Mouse (Mus musculus): ENCODE results near the gene Smco4. TPM values are rescaled to one million over a fixed set of nuclear protein-coding genes. Genes with fewer than 3 reads are reported as not detected.
"Not testable (repeated sequence)": the region's sequence is repeated elsewhere in the genome, so short reads cannot be mapped to it uniquely, and the experiment has no call there.

Gene Smco4
- polyA plus RNA-seq, 1 experiment from 2014 or later: 1.5 TPM

DNA sequence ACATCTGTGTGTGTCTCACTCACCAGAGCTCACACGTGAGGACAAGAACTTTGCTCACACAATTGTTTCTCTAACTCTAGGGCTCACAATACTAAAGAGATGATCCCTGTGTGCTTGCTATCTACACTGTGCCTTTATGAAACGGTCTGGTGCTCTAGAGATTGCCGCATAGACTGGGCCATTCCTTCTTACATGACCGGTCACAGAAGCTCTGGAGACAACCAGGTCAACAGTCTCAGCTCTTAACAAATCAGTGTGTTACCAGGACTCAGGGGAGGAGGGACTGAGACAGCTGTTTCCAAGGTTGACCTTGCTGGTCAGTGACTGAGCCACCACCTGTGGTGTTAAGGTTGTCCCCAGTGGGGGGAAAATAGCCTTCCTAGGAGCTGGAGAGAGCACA is 1.5 kb upstream of the Smco4 start:
- no peak for ATAC-seq (replicated peaks; ENCODE audit: extremely low read depth, insufficient read depth, low FRiP score)
- Histone ChIP-seq H3K36me3 (ENCODE audit: control insufficient read depth, insufficient read depth) (no peaks in the 10 kb centered on the region), H3K9me3 (replicated peaks; ENCODE audit: control insufficient read depth, low read length) (no peaks in the 10 kb centered on the region), H3K9ac (ENCODE audit: low read length) (no peak overlapping the region), H3K4me1 (ENCODE audit: control insufficient read depth, insufficient read depth, low read length) (peaks cover 24% of the 10 kb centered on the region), H3K27me3 (ENCODE audit: control insufficient read depth, insufficient read depth, low read length) (no peaks in the 10 kb centered on the region), H3K4me3 (ENCODE audit: low read length) (no peak overlapping the region), H3K4me2 (ENCODE audit: low read depth, low read length) (no peak overlapping the region), H3K27ac (ENCODE audit: low read length) (no peak overlapping the region)
- 85% methylated on average over 4 of the region's 4 CpGs for WGBS

- H3K4me3 ChIP-seq (ENCODE audit: low read length): no peak overlapping the region
- ATAC-seq (replicated peaks; ENCODE audit: extremely low read depth, insufficient read depth, low FRiP score): no peak
- peaks cover 24% of the 10 kb centered on the region for H3K4me1 ChIP-seq (ENCODE audit: control insufficient read depth, insufficient read depth, low read length)
- no peaks in the 10 kb centered on the region for H3K36me3 ChIP-seq (ENCODE audit: control insufficient read depth, insufficient read depth)
- H3K27ac ChIP-seq (ENCODE audit: low read length): no peak overlapping the region
- H3K9ac ChIP-seq (ENCODE audit: low read length): no peak overlapping the region
- no peak overlapping the region for H3K4me2 ChIP-seq (ENCODE audit: low read depth, low read length)
- no peaks in the 10 kb centered on the region for H3K27me3 ChIP-seq (ENCODE audit: control insufficient read depth, insufficient read depth, low read length)
- WGBS: 83% methylated on average over 9 of the region's 9 CpGs
- H3K9me3 ChIP-seq (replicated peaks; ENCODE audit: control insufficient read depth, low read length): no peaks in the 10 kb centered on the region
These were observed 831 bp upstream of the Smco4 start for GRCm38 (mm10) chr9:15492401-15492800.

DNA sequence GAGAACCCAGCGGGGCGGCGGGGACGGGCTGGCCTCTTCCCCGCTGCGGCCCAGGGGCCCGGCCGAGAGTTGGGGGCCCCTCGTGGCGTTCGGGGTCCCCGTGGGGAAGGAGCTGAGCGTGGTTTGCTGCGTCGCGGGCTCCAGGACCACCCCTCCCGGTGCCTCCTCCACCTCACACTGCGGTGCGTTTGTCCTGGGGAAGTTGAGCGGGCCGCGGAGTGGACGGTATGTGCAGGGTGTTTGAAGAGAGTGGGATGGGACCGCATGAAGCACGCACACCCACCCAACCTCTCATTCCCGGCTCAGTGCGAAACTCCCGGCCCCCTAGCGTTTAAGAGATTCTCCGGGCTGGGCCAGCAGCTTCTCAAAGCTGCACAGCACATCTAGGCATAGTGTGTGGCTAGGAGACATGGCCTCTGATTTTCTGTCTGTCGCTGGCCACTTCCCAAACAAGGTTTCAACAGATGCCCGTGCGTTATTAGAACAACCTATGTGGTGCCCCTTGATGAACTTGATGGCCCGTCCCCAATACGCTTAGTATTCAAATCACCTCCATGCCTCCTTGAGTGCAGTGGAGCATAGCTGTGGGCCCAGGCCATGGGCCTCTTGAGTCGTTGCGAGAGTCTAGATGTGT is 810 bp downstream of the Smco4 start:
- H3K27me3 ChIP-seq (ENCODE audit: control insufficient read depth, insufficient read depth, low read length): no peaks in the 10 kb centered on the region
- 7% methylated on average over 29 of the region's 37 CpGs for WGBS
- peak overlapping the region; percentile 92 for H3K4me2 ChIP-seq (ENCODE audit: low read depth, low read length)
- H3K4me1 ChIP-seq (ENCODE audit: control insufficient read depth, insufficient read depth, low read length): peaks cover 24% of the 10 kb centered on the region
- no peaks in the 10 kb centered on the region for H3K9me3 ChIP-seq (replicated peaks; ENCODE audit: control insufficient read depth, low read length)
- H3K27ac ChIP-seq (ENCODE audit: low read length): peak overlapping the region; percentile 57; the same call in 1 of the 2 replicates
- peak overlapping the region; percentile 86 for H3K4me3 ChIP-seq (ENCODE audit: low read length)
- peak; percentile 71 for ATAC-seq (replicated peaks; ENCODE audit: extremely low read depth, insufficient read depth, low FRiP score)
- peak overlapping the region; percentile 92 for H3K9ac ChIP-seq (ENCODE audit: low read length)
- H3K36me3 ChIP-seq (ENCODE audit: control insufficient read depth, insufficient read depth): no peaks in the 10 kb centered on the region

DNA sequence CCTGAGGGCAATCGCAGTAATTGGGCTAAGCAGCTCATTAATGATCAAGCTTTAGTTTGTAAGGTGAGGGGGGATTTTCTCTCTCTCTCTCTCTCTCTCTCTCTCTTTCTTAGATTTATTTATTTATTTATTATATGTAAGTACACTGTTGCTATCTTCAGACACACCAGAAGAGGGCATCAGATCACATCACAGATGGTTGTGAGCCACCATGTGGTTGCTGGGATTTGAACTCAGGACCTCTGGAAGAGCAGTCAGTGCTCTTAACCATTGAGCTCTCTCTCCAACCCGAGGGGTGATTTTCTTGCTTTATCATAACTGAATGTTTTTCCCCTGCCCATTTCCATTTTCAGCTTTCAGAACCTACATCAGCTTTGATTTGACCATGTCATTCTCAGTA is 2.0 kb downstream of the Smco4 start:
- H3K36me3 ChIP-seq (ENCODE audit: control insufficient read depth, insufficient read depth); H3K9ac ChIP-seq (ENCODE audit: low read length); H3K27ac ChIP-seq (ENCODE audit: low read length); H3K4me3 ChIP-seq (ENCODE audit: low read length); H3K9me3 ChIP-seq (replicated peaks; ENCODE audit: control insufficient read depth, low read length); ATAC-seq (replicated peaks; ENCODE audit: extremely low read depth, insufficient read depth, low FRiP score); H3K4me2 ChIP-seq (ENCODE audit: low read depth, low read length); H3K27me3 ChIP-seq (ENCODE audit: control insufficient read depth, insufficient read depth, low read length): not testable (repeated sequence)
- H3K4me1 ChIP-seq (ENCODE audit: control insufficient read depth, insufficient read depth, low read length): peaks cover 24% of the 10 kb centered on the region
- WGBS: 88% methylated on average over 2 of the region's 2 CpGs

DNA sequence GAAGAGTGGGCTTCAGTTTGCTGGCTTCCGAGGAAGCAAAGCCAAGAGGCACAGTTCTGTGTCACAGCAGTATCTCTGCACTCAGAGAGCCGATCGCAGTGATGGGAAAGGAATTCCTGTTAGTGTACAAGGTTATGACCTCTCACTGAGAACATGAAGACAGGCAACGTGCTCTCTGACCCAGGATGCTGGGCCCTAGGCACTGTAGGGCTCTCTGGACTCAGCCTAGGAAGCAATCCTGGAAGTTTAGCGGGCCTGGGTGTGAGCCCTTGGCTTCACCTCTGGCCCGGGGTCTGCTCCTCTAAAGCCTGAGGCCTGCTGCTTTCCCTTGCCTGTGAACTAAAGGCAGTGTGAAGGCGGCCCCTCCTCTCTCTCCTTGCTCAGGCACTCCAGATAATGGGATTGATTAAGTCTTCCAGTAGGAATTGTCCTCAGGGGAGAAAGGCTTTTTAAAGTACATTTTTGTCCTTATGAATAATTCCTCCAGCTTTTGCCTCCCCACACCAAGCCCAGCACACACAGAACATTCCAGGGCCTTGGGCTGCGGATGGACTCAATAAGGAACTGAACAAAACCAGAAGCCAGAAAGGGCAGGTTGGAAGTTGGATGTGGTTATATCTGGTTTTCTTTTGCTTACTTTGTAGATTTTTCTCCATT is 2.8 kb downstream of the Smco4 start:
- H3K9me3 ChIP-seq (replicated peaks; ENCODE audit: control insufficient read depth, low read length): no peaks in the 10 kb centered on the region
- no peak overlapping the region for H3K4me3 ChIP-seq (ENCODE audit: low read length)
- H3K27ac ChIP-seq (ENCODE audit: low read length): no peak overlapping the region
- H3K27me3 ChIP-seq (ENCODE audit: control insufficient read depth, insufficient read depth, low read length): no peaks in the 10 kb centered on the region
- peaks cover 16% of the 10 kb centered on the region for H3K4me1 ChIP-seq (ENCODE audit: control insufficient read depth, insufficient read depth, low read length)
- 43% methylated on average over 8 of the region's 8 CpGs for whole genome bisulfite sequencing
- H3K4me2 ChIP-seq (ENCODE audit: low read depth, low read length): no peak overlapping the region
- H3K9ac ChIP-seq (ENCODE audit: low read length): no peak overlapping the region
- H3K36me3 ChIP-seq (ENCODE audit: control insufficient read depth, insufficient read depth): no peaks in the 10 kb centered on the region
- ATAC-seq (replicated peaks; ENCODE audit: extremely low read depth, insufficient read depth, low FRiP score): no peak

DNA sequence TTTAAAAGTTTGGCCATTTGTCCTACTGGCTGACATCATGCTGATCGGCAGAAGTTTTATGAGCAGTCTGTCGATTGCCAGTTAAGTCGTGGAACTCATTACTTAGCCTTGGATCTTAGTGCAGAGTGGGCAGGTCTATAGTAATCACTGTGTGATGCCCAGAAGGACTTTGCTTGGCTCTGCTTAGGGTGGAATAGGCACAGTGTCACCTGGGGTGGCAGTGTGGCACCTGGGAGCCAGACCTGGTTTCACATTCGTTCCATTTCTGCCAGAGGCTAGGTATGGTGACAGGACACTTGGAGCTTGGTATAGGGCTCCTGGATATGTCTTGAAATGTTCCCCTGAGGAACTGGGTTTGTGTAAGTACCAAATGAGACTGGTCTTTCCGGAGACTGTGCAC is 6.8 kb downstream of the Smco4 start:
- H3K4me2 ChIP-seq (ENCODE audit: low read depth, low read length): no peak overlapping the region
- peaks cover 4% of the 10 kb centered on the region for H3K4me1 ChIP-seq (ENCODE audit: control insufficient read depth, insufficient read depth, low read length)
- ATAC-seq (replicated peaks; ENCODE audit: extremely low read depth, insufficient read depth, low FRiP score): no peak
- H3K27me3 ChIP-seq (ENCODE audit: control insufficient read depth, insufficient read depth, low read length): no peaks in the 10 kb centered on the region
- no peaks in the 10 kb centered on the region for H3K9me3 ChIP-seq (replicated peaks; ENCODE audit: control insufficient read depth, low read length)
- no peaks in the 10 kb centered on the region for H3K36me3 ChIP-seq (ENCODE audit: control insufficient read depth, insufficient read depth)
- no peak overlapping the region for H3K27ac ChIP-seq (ENCODE audit: low read length)
- H3K4me3 ChIP-seq (ENCODE audit: low read length): no peak overlapping the region
- no peak overlapping the region for H3K9ac ChIP-seq (ENCODE audit: low read length)
- WGBS: 89% methylated on average over 5 of the region's 5 CpGs

DNA sequence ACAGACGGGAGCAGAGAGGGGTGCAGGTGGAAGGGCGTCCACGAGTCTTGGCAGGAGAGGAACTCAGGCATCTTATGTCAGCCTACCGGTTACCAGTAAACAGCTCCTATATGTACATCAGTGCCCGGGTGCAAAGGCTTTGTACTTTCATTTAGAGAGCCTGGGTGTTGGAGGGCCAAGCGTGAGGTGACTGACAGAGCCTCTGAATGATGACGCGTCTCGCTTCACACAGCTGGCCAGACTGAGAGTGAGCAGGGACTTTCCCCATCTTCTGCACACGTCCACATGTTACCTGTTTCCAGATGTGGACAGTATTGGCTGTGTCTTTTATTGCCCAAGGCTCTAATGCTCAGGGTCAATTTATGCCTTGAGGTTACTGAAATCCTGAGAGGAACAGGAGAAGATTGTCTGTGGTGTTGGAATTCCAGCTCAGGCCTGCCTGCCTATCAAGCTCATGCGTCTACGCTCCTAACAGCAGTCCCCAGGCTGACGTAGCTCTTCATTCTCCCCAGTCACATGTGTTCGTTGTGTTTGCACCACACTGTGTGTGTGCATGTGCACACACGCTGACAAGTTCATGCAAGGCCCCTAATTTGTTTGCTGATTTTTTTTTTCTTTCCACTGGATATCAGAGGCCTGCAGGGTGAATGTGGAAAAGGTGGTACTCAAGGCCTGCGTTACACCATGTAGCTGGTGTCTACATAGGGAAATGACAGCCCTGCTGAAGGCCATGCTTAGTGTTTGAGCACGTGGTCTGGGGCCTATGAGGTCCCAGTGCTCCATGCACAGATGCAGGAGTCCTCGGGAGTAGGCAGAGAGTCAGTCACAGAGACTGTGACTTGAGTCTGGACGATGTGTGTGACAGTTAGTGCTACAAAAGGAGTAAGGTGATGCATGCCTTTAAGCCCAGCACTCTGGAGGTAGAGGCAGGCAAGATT is 8.4 kb downstream of the Smco4 start:
- H3K9me3 ChIP-seq (replicated peaks; ENCODE audit: control insufficient read depth, low read length): no peaks in the 10 kb centered on the region
- H3K4me3 ChIP-seq (ENCODE audit: low read length): no peak overlapping the region
- no peak overlapping the region for H3K4me2 ChIP-seq (ENCODE audit: low read depth, low read length)
- no peaks in the 10 kb centered on the region for H3K36me3 ChIP-seq (ENCODE audit: control insufficient read depth, insufficient read depth)
- no peak overlapping the region for H3K27ac ChIP-seq (ENCODE audit: low read length)
- no peak overlapping the region for H3K9ac ChIP-seq (ENCODE audit: low read length)
- no peaks in the 10 kb centered on the region for H3K27me3 ChIP-seq (ENCODE audit: control insufficient read depth, insufficient read depth, low read length)
- ATAC-seq (replicated peaks; ENCODE audit: extremely low read depth, insufficient read depth, low FRiP score): no peak
- 68% methylated on average over 19 of the region's 19 CpGs for WGBS
- H3K4me1 ChIP-seq (ENCODE audit: control insufficient read depth, insufficient read depth, low read length): peaks cover 4% of the 10 kb centered on the region; the same call in 1 of the 2 replicates

DNA sequence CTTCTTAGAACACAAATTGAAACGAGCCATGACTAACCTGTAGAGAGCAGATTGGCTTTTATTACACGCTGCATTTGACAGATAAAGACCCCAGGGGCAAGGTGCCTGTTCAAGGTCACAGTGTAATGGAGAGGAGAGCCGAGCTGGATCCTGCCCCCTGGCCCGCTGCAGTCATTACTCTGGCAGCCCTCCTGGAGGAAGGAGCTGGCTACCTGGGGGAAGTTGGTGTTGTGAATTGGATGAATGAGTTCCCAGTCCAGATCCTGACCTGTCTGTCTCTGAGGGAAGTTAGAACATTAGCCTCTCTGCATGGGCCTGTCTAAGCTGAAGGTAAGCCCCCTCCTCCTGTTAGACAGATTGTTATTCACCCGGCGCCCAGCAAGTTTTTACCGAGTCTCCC is 9.2 kb downstream of the Smco4 start:
- peaks cover 13% of the 10 kb centered on the region for H3K4me1 ChIP-seq (ENCODE audit: control insufficient read depth, insufficient read depth, low read length)
- H3K4me3 ChIP-seq (ENCODE audit: low read length): no peak overlapping the region
- no peaks in the 10 kb centered on the region for H3K27me3 ChIP-seq (ENCODE audit: control insufficient read depth, insufficient read depth, low read length)
- no peak overlapping the region for H3K9ac ChIP-seq (ENCODE audit: low read length)
- no peaks in the 10 kb centered on the region for H3K36me3 ChIP-seq (ENCODE audit: control insufficient read depth, insufficient read depth)
- H3K27ac ChIP-seq (ENCODE audit: low read length): no peak overlapping the region
- no peak overlapping the region for H3K4me2 ChIP-seq (ENCODE audit: low read depth, low read length)
- WGBS: 66% methylated on average over 7 of the region's 7 CpGs
- ATAC-seq (replicated peaks; ENCODE audit: extremely low read depth, insufficient read depth, low FRiP score): no peak
- H3K9me3 ChIP-seq (replicated peaks; ENCODE audit: control insufficient read depth, low read length): no peaks in the 10 kb centered on the region

GRCm38 (mm10) chr9:15503307-15503706 is 10.1 kb downstream of the Smco4 start:
- Histone ChIP-seq H3K9ac (ENCODE audit: low read length) (no peak overlapping the region), H3K4me2 (ENCODE audit: low read depth, low read length) (no peak overlapping the region), H3K27me3 (ENCODE audit: control insufficient read depth, insufficient read depth, low read length) (no peaks in the 10 kb centered on the region), H3K36me3 (ENCODE audit: control insufficient read depth, insufficient read depth) (no peaks in the 10 kb centered on the region), H3K4me3 (ENCODE audit: low read length) (no peak overlapping the region), H3K9me3 (replicated peaks; ENCODE audit: control insufficient read depth, low read length) (no peaks in the 10 kb centered on the region), H3K27ac (ENCODE audit: low read length) (no peak overlapping the region), H3K4me1 (ENCODE audit: control insufficient read depth, insufficient read depth, low read length) (peaks cover 20% of the 10 kb centered on the region)
- ATAC-seq (replicated peaks; ENCODE audit: extremely low read depth, insufficient read depth, low FRiP score): no peak
- WGBS: 68% methylated on average over 10 of the region's 10 CpGs

All from heart, embryonic 16.5 days (tissue).